ENCODE assay signal across 22 mouse cellular contexts in genomic region chr5:37664962-37665361, GRCm38 (mm10). TPM values are rescaled to one million over a fixed set of nuclear protein-coding genes. Genes with fewer than 3 reads are reported as not detected.
DNase-seq lines count a peak whose midpoint lies in the region; ATAC-seq and TF ChIP-seq lines count a peak whose summit lies in the region.
"Had no signal": no experiment of that assay in that cellular context is flagged by ENCODE, and none has a peak within 500 bp of the region (broad histone marks: within the 10 kb centered on the region; RNA-seq: fewer than 3 reads in every experiment).

No protein-coding gene starts in this region.

- H3K36me3 ChIP-seq in hindbrain, embryonic 11.5 days (ENCODE audit: control insufficient read depth, insufficient read depth, low read length): no peaks in the 10 kb centered on the region
- no peaks in the 10 kb centered on the region for H3K36me3 ChIP-seq in hindbrain, embryonic 14.5 days (replicated peaks; ENCODE audit: control insufficient read depth, insufficient read depth)
- H3K36me3 ChIP-seq in midbrain, embryonic 15.5 days (replicated peaks): no peaks in the 10 kb centered on the region
- H3K36me3 ChIP-seq in midbrain, embryonic 11.5 days (ENCODE audit: control insufficient read depth, insufficient read depth, low read length): no peaks in the 10 kb centered on the region
- H3K36me3 ChIP-seq in testis, adult 2 months (ENCODE audit: control insufficient read depth, insufficient read depth, low read length): no peaks in the 10 kb centered on the region
- no peaks in the 10 kb centered on the region for H3K36me3 ChIP-seq in midbrain, postnatal 0 days (ENCODE audit: insufficient read depth, low read length)
- H3K36me3 ChIP-seq: embryonic facial prominence, embryonic 10.5 days; embryonic facial prominence, embryonic 12.5 days; forebrain, embryonic 15.5 days had no signal

- no peak overlapping the region for H3K9ac ChIP-seq in hindbrain, embryonic 11.5 days (ENCODE audit: low read depth, low read length)
- H3K9ac ChIP-seq in hindbrain, embryonic 14.5 days: no peak overlapping the region
- H3K9ac ChIP-seq in midbrain, embryonic 15.5 days: no peak overlapping the region
- no peak overlapping the region for H3K9ac ChIP-seq in midbrain, embryonic 11.5 days (ENCODE audit: low read length)
- H3K9ac ChIP-seq in midbrain, postnatal 0 days (replicated peaks; ENCODE audit: low read length, poor library complexity, severe bottlenecking): no peak overlapping the region
- H3K9ac ChIP-seq: embryonic facial prominence, embryonic 12.5 days; forebrain, embryonic 13.5 days; forebrain, embryonic 15.5 days had no signal

- 0 out of 2 replicates have a peak overlapping the region, but pooled peaks have one; percentile 17 for H3K27ac ChIP-seq in hindbrain, embryonic 11.5 days (ENCODE audit: low read depth, low read length)
- no peak overlapping the region for H3K27ac ChIP-seq in hindbrain, embryonic 14.5 days
- H3K27ac ChIP-seq in midbrain, embryonic 15.5 days: no peak overlapping the region
- no peak overlapping the region for H3K27ac ChIP-seq in midbrain, embryonic 11.5 days (ENCODE audit: low read depth, low read length)
- H3K27ac ChIP-seq in testis, adult 2 months (ENCODE audit: control insufficient read depth, insufficient read depth, low read depth, low read length): no peak overlapping the region
- no peak overlapping the region for H3K27ac ChIP-seq in midbrain, postnatal 0 days (ENCODE audit: low read depth, low read length)
- H3K27ac ChIP-seq: embryonic facial prominence, embryonic 10.5 days; embryonic facial prominence, embryonic 12.5 days; forebrain, embryonic 13.5 days; forebrain, embryonic 15.5 days had no signal

- H3K4me1 ChIP-seq in hindbrain, embryonic 11.5 days (replicated peaks; ENCODE audit: control insufficient read depth, insufficient read depth, low read length): no peaks in the 10 kb centered on the region
- H3K4me1 ChIP-seq in hindbrain, embryonic 14.5 days (replicated peaks; ENCODE audit: control insufficient read depth, insufficient read depth, low read length): no peaks in the 10 kb centered on the region
- no peaks in the 10 kb centered on the region for H3K4me1 ChIP-seq in midbrain, embryonic 15.5 days
- no peaks in the 10 kb centered on the region for H3K4me1 ChIP-seq in midbrain, embryonic 11.5 days (ENCODE audit: control insufficient read depth, insufficient read depth, low read length)
- H3K4me1 ChIP-seq in testis, adult 2 months (ENCODE audit: control insufficient read depth, insufficient read depth, low read length): no peaks in the 10 kb centered on the region
- no peaks in the 10 kb centered on the region for H3K4me1 ChIP-seq in midbrain, postnatal 0 days (ENCODE audit: insufficient read depth, low read length)
- H3K4me1 ChIP-seq: embryonic facial prominence, embryonic 10.5 days; embryonic facial prominence, embryonic 12.5 days; forebrain, embryonic 13.5 days; forebrain, embryonic 15.5 days had no signal

- H3K9me3 ChIP-seq in hindbrain, embryonic 11.5 days (ENCODE audit: control insufficient read depth, low read length): no peaks in the 10 kb centered on the region
- no peaks in the 10 kb centered on the region for H3K9me3 ChIP-seq in hindbrain, embryonic 14.5 days (ENCODE audit: control insufficient read depth, low read length)
- H3K9me3 ChIP-seq in midbrain, embryonic 15.5 days: no peaks in the 10 kb centered on the region
- no peaks in the 10 kb centered on the region for H3K9me3 ChIP-seq in midbrain, embryonic 11.5 days (ENCODE audit: control insufficient read depth, low read length)
- H3K9me3 ChIP-seq in midbrain, postnatal 0 days (ENCODE audit: low read length): no peaks in the 10 kb centered on the region
- H3K9me3 ChIP-seq: embryonic facial prominence, embryonic 10.5 days; embryonic facial prominence, embryonic 12.5 days; forebrain, embryonic 13.5 days; forebrain, embryonic 15.5 days had no signal

- no peak for ATAC-seq in hindbrain, embryonic 11.5 days (ENCODE audit: low FRiP score)
- no peak for ATAC-seq in hindbrain, embryonic 14.5 days (ENCODE audit: low FRiP score)
- ATAC-seq in midbrain, embryonic 15.5 days (replicated peaks): peak; percentile 48; the same call in 1 of the 2 replicates
- no peak for ATAC-seq in midbrain, embryonic 11.5 days (ENCODE audit: low FRiP score)
- 0 out of 2 replicates have a peak, but pooled peaks have one; percentile 27 for ATAC-seq in midbrain, postnatal 0 days (ENCODE audit: low FRiP score)
- ATAC-seq: forebrain, embryonic 13.5 days; forebrain, embryonic 15.5 days had no signal

- no peak overlapping the region for H3K4me2 ChIP-seq in hindbrain, embryonic 11.5 days (replicated peaks; ENCODE audit: low read depth, low read length)
- H3K4me2 ChIP-seq in hindbrain, embryonic 14.5 days (replicated peaks): no peak overlapping the region
- H3K4me2 ChIP-seq in midbrain, embryonic 15.5 days: no peak overlapping the region
- no peak overlapping the region for H3K4me2 ChIP-seq in midbrain, embryonic 11.5 days
- no peak overlapping the region for H3K4me2 ChIP-seq in midbrain, postnatal 0 days (ENCODE audit: low read depth, low read length, poor library complexity, severe bottlenecking)
- H3K4me2 ChIP-seq: embryonic facial prominence, embryonic 12.5 days; forebrain, embryonic 13.5 days; forebrain, embryonic 15.5 days had no signal

- no peak for TF ChIP-seq CTCF in testis, adult 2 months (IDR thresholded peaks at IDR 0.05; ENCODE audit: control insufficient read depth, insufficient read depth, insufficient replicate concordance, low read depth, low read length)
- TF ChIP-seq CTCF in midbrain, postnatal 0 days (IDR thresholded peaks at IDR 0.05): no peak

- no peak for TF ChIP-seq POLR2A in testis, adult 2 months (IDR thresholded peaks at IDR 0.05; ENCODE audit: control insufficient read depth, low read depth, low read length)

- no peaks in the 10 kb centered on the region for H3K27me3 ChIP-seq in hindbrain, embryonic 11.5 days (ENCODE audit: control insufficient read depth, insufficient read depth, low read length)
- no peaks in the 10 kb centered on the region for H3K27me3 ChIP-seq in hindbrain, embryonic 14.5 days (ENCODE audit: control insufficient read depth, insufficient read depth, low read length)
- no peaks in the 10 kb centered on the region for H3K27me3 ChIP-seq in midbrain, embryonic 15.5 days (replicated peaks)
- H3K27me3 ChIP-seq in midbrain, embryonic 11.5 days (ENCODE audit: control insufficient read depth, insufficient read depth, low read length): no peaks in the 10 kb centered on the region
- no peaks in the 10 kb centered on the region for H3K27me3 ChIP-seq in testis, adult 2 months (ENCODE audit: control insufficient read depth, insufficient read depth, low read length)
- H3K27me3 ChIP-seq in midbrain, postnatal 0 days (ENCODE audit: insufficient read depth, low read length): no peaks in the 10 kb centered on the region
- H3K27me3 ChIP-seq: embryonic facial prominence, embryonic 12.5 days; forebrain, embryonic 13.5 days; forebrain, embryonic 15.5 days had no signal

- DNase-seq in hindbrain, embryonic 11.5 days (ENCODE audit: low spot score): no peak
- no peak for DNase-seq in hindbrain, embryonic 14.5 days (ENCODE audit: low spot score)
- no peak for DNase-seq in midbrain, embryonic 11.5 days (ENCODE audit: low spot score, missing footprints)
- no peak for DNase-seq in testis, postnatal 10 days (ENCODE audit: low spot score)
- DNase-seq in midbrain, postnatal 0 days (ENCODE audit: low spot score): no peak
- no peak for DNase-seq in neural tube, embryonic 10.5 days (ENCODE audit: extremely low spot score, low spot score)
- DNase-seq: adrenal gland, adult 2 months; adrenal gland, postnatal 10 days; adrenal gland, postnatal 25 days; cerebellum, adult 11-12 months; cerebellum, adult 2 months; cerebellum, adult 9-10 months; cerebellum, postnatal 10 days; cerebellum, postnatal 25 days had no signal

- H3K4me3 ChIP-seq in hindbrain, embryonic 11.5 days (ENCODE audit: low read depth, low read length): no peak overlapping the region
- no peak overlapping the region for H3K4me3 ChIP-seq in hindbrain, embryonic 14.5 days (replicated peaks; ENCODE audit: low read length)
- H3K4me3 ChIP-seq in midbrain, embryonic 15.5 days: no peak overlapping the region
- no peak overlapping the region for H3K4me3 ChIP-seq in midbrain, embryonic 11.5 days (ENCODE audit: low read depth, low read length)
- peak overlapping the region; percentile 4; the same call in 1 of the 2 replicates for H3K4me3 ChIP-seq in testis, adult 2 months (ENCODE audit: control insufficient read depth, low read depth, low read length)
- H3K4me3 ChIP-seq in midbrain, postnatal 0 days (ENCODE audit: low read depth, low read length): no peak overlapping the region
- H3K4me3 ChIP-seq: embryonic facial prominence, embryonic 10.5 days; embryonic facial prominence, embryonic 12.5 days; forebrain, embryonic 13.5 days; forebrain, embryonic 15.5 days had no signal

- WGBS in hindbrain, embryonic 11.5 days: 83% methylated on average over 3 of the region's 3 CpGs
- WGBS in hindbrain, embryonic 14.5 days: 64% methylated on average over 3 of the region's 3 CpGs
- 64% methylated on average over 3 of the region's 3 CpGs for WGBS in midbrain, embryonic 15.5 days
- 77% methylated on average over 3 of the region's 3 CpGs for WGBS in midbrain, embryonic 11.5 days
- WGBS in midbrain, postnatal 0 days: 80% methylated on average over 3 of the region's 3 CpGs

RNA-seq across cellular contexts. Expression of gene Stk32b, which starts 52.0 kb away (rescaled TPM):
- polyA plus RNA-seq in hindbrain, embryonic 11.5 days (2014; fragmentation: Nextera tagmentation; extraction: Ambion mirVana): 6.3 TPM in 2 replicates
- polyA plus RNA-seq in hindbrain, embryonic 14.5 days (2014; fragmentation: Nextera tagmentation; extraction: Ambion mirVana): 39.6 and 45.3 TPM in 2 replicates
- polyA plus RNA-seq in midbrain, embryonic 15.5 days (2015; fragmentation: Nextera tagmentation; extraction: Ambion mirVana): 29.1 and 31.7 TPM in 2 replicates
- 4.1 and 5.6 TPM in 2 replicates for polyA plus RNA-seq in midbrain, embryonic 11.5 days (2014; fragmentation: Nextera tagmentation; extraction: Ambion mirVana)
- polyA plus RNA-seq in testis, adult 2 months (2012; rRNA removed): 2.9 and 3.2 TPM in 2 replicates
- 28.5 and 39.3 TPM in 2 replicates for total RNA-seq in midbrain, postnatal 0 days (2014; rRNA removed)
- 30.6 and 31.4 TPM in 2 replicates for polyA plus RNA-seq in midbrain, postnatal 0 days (2015; fragmentation: Nextera tagmentation; extraction: Ambion mirVana)
- total RNA-seq: MEL had no signal
- polyA plus RNA-seq: C2C12 had no signal

Comparison
In these comparisons a context has a peak if more than half of its experiments do, and no peak if none do; other contexts are left out.
1. ATAC-seq: peak in midbrain, embryonic 15.5 days (single experiment) and midbrain, postnatal 0 days (single experiment); none in hindbrain, embryonic 11.5 days (single experiment), hindbrain, embryonic 14.5 days (single experiment) and midbrain, embryonic 11.5 days (single experiment).